Mouse (Mus musculus): ENCODE results near the gene Gm43064. TPM values are rescaled to one million over a fixed set of nuclear protein-coding genes. Genes with fewer than 3 reads are reported as not detected.

The Gm43064 gene
- total RNA-seq, 1 experiment: 0.76 TPM

GRCm38 (mm10) chr3:103862721-103863220 is 53.4 kb downstream of the Gm43064 start:
- Histone ChIP-seq H3K27ac (ENCODE audit: insufficient read depth, low read depth, low read length, poor library complexity, severe bottlenecking) (no peak overlapping the region), H3K9me3 (ENCODE audit: control insufficient read depth, insufficient read depth, low read depth, low read length) (no peaks in the 10 kb centered on the region), H3K4me1 (ENCODE audit: control insufficient read depth in 2 of 2, insufficient read depth in 2 of 2, low read length in 2 of 2, poor library complexity in 1 of 2) (no peaks in the 10 kb centered on the region), H3K4me3 (ENCODE audit: insufficient read depth in 1 of 2, low read depth in 1 of 2, low read length in 2 of 2, poor library complexity in 1 of 2, severe bottlenecking in 1 of 2) (no peak overlapping the region), H3K9ac (ENCODE audit: insufficient read depth, low read depth, low read length, poor library complexity, severe bottlenecking) (no peak overlapping the region), H3K36me3 (ENCODE audit: control insufficient read depth, insufficient read depth, low read length, poor library complexity, severe bottlenecking) (no peaks in the 10 kb centered on the region)
- no peak for DNase-seq (ENCODE audit: low read depth, low spot score)
- no peak for TF ChIP-seq HCFC1 (IDR thresholded peaks at IDR 0.05; ENCODE audit: borderline replicate concordance, insufficient read depth, low read length)
- TF ChIP-seq MAFK (IDR thresholded peaks at IDR 0.05; ENCODE audit: insufficient read depth, low read depth, low read length): no peak
- no peak for TF ChIP-seq CHD2 (IDR thresholded peaks at IDR 0.05; ENCODE audit: low read depth, low read length)
- no peak for TF ChIP-seq ZNF384 (IDR thresholded peaks at IDR 0.05; ENCODE audit: low read depth, low read length)
- no peak for TF ChIP-seq ZC3H11A (IDR thresholded peaks at IDR 0.05; ENCODE audit: borderline replicate concordance, low read depth, low read length)
- in situ Hi-C loops (cut with MboI; ENCODE audit: low sequenced_read_pairs in 2 of 2, unreplicated experiment in 2 of 2): no loop called here

- H3K9ac ChIP-seq (ENCODE audit: insufficient read depth, low read depth, low read length, poor library complexity, severe bottlenecking): no peak overlapping the region
- in situ Hi-C loops (cut with MboI; ENCODE audit: low sequenced_read_pairs in 2 of 2, unreplicated experiment in 2 of 2): no loop called here
- no peak for DNase-seq (ENCODE audit: low read depth, low spot score)
- no peak overlapping the region for H3K4me3 ChIP-seq (ENCODE audit: insufficient read depth in 1 of 2, low read depth in 1 of 2, low read length in 2 of 2, poor library complexity in 1 of 2, severe bottlenecking in 1 of 2)
- no peaks in the 10 kb centered on the region for H3K9me3 ChIP-seq (ENCODE audit: control insufficient read depth, insufficient read depth, low read depth, low read length)
- H3K4me1 ChIP-seq (ENCODE audit: control insufficient read depth in 2 of 2, insufficient read depth in 2 of 2, low read length in 2 of 2, poor library complexity in 1 of 2): no peaks in the 10 kb centered on the region
- no peak overlapping the region for H3K27ac ChIP-seq (ENCODE audit: insufficient read depth, low read depth, low read length, poor library complexity, severe bottlenecking)
- H3K36me3 ChIP-seq (ENCODE audit: control insufficient read depth, insufficient read depth, low read length, poor library complexity, severe bottlenecking): no peaks in the 10 kb centered on the region
- no peak for TF ChIP-seq HCFC1 (IDR thresholded peaks at IDR 0.05; ENCODE audit: borderline replicate concordance, insufficient read depth, low read length)
- no peak for TF ChIP-seq MAFK (IDR thresholded peaks at IDR 0.05; ENCODE audit: insufficient read depth, low read depth, low read length)
- TF ChIP-seq ZNF384 (IDR thresholded peaks at IDR 0.05; ENCODE audit: low read depth, low read length): no peak
- TF ChIP-seq ZC3H11A (IDR thresholded peaks at IDR 0.05; ENCODE audit: borderline replicate concordance, low read depth, low read length): no peak
- no peak for TF ChIP-seq CHD2 (IDR thresholded peaks at IDR 0.05; ENCODE audit: low read depth, low read length)
Measured at GRCm38 (mm10) chr3:103864200-103864599, 54.8 kb downstream of the Gm43064 start.

- no peak overlapping the region for H3K27ac ChIP-seq (ENCODE audit: insufficient read depth, low read depth, low read length, poor library complexity, severe bottlenecking)
- in situ Hi-C loops (cut with MboI; ENCODE audit: low sequenced_read_pairs in 2 of 2, unreplicated experiment in 2 of 2): no loop called here
- no peak for TF ChIP-seq HCFC1 (IDR thresholded peaks at IDR 0.05; ENCODE audit: borderline replicate concordance, insufficient read depth, low read length)
- no peak for TF ChIP-seq MAFK (IDR thresholded peaks at IDR 0.05; ENCODE audit: insufficient read depth, low read depth, low read length)
- no peak for TF ChIP-seq ZC3H11A (IDR thresholded peaks at IDR 0.05; ENCODE audit: borderline replicate concordance, low read depth, low read length)
- no peak for TF ChIP-seq ZNF384 (IDR thresholded peaks at IDR 0.05; ENCODE audit: low read depth, low read length)
- TF ChIP-seq CHD2 (IDR thresholded peaks at IDR 0.05; ENCODE audit: low read depth, low read length): no peak
- no peak overlapping the region for H3K9ac ChIP-seq (ENCODE audit: insufficient read depth, low read depth, low read length, poor library complexity, severe bottlenecking)
- no peaks in the 10 kb centered on the region for H3K36me3 ChIP-seq (ENCODE audit: control insufficient read depth, insufficient read depth, low read length, poor library complexity, severe bottlenecking)
- no peaks in the 10 kb centered on the region for H3K4me1 ChIP-seq (ENCODE audit: control insufficient read depth in 2 of 2, insufficient read depth in 2 of 2, low read length in 2 of 2, poor library complexity in 1 of 2)
- H3K9me3 ChIP-seq (ENCODE audit: control insufficient read depth, insufficient read depth, low read depth, low read length): no peaks in the 10 kb centered on the region
- no peak for DNase-seq (ENCODE audit: low read depth, low spot score)
- H3K4me3 ChIP-seq (ENCODE audit: insufficient read depth in 1 of 2, low read depth in 1 of 2, low read length in 2 of 2, poor library complexity in 1 of 2, severe bottlenecking in 1 of 2): no peak overlapping the region
Measured at GRCm38 (mm10) chr3:103867424-103867971, 58.1 kb downstream of the Gm43064 start.

- Histone ChIP-seq H3K27ac (ENCODE audit: insufficient read depth, low read depth, low read length, poor library complexity, severe bottlenecking) (no peak overlapping the region), H3K9me3 (ENCODE audit: control insufficient read depth, insufficient read depth, low read depth, low read length) (no peaks in the 10 kb centered on the region), H3K9ac (ENCODE audit: insufficient read depth, low read depth, low read length, poor library complexity, severe bottlenecking) (no peak overlapping the region), H3K4me1 (ENCODE audit: control insufficient read depth in 2 of 2, insufficient read depth in 2 of 2, low read length in 2 of 2, poor library complexity in 1 of 2) (no peaks in the 10 kb centered on the region), H3K4me3 (ENCODE audit: insufficient read depth in 1 of 2, low read depth in 1 of 2, low read length in 2 of 2, poor library complexity in 1 of 2, severe bottlenecking in 1 of 2) (no peak overlapping the region), H3K36me3 (ENCODE audit: control insufficient read depth, insufficient read depth, low read length, poor library complexity, severe bottlenecking) (no peaks in the 10 kb centered on the region)
- in situ Hi-C loops (cut with MboI; ENCODE audit: low sequenced_read_pairs in 2 of 2, unreplicated experiment in 2 of 2): no loop called here
- TF ChIP-seq ZC3H11A (IDR thresholded peaks at IDR 0.05; ENCODE audit: borderline replicate concordance, low read depth, low read length): no peak
- no peak for TF ChIP-seq HCFC1 (IDR thresholded peaks at IDR 0.05; ENCODE audit: borderline replicate concordance, insufficient read depth, low read length)
- no peak for TF ChIP-seq ZNF384 (IDR thresholded peaks at IDR 0.05; ENCODE audit: low read depth, low read length)
- no peak for TF ChIP-seq MAFK (IDR thresholded peaks at IDR 0.05; ENCODE audit: insufficient read depth, low read depth, low read length)
- no peak for TF ChIP-seq CHD2 (IDR thresholded peaks at IDR 0.05; ENCODE audit: low read depth, low read length)
- DNase-seq (ENCODE audit: low read depth, low spot score): no peak
Measured at GRCm38 (mm10) chr3:103868008-103868407, 58.6 kb downstream of the Gm43064 start.
